Mouse (Mus musculus): Measurements from ENCODE around the gene Zfp385c. TPM values are rescaled to one million over a fixed set of nuclear protein-coding genes. Genes with fewer than 3 reads are reported as not detected.

Zfp385c gene
- polyA plus RNA-seq, 1 experiment from 2014 or later = not detected

- Histone ChIP-seq H3K4me2 (no peak overlapping the region), H3K36me3 (replicated peaks) (peaks cover 40% of the 10 kb centered on the region), H3K4me3 (replicated peaks) (no peak overlapping the region), H3K27me3 (no peaks in the 10 kb centered on the region), H3K9ac (no peak overlapping the region), H3K27ac (replicated peaks) (no peak overlapping the region), H3K4me1 (replicated peaks) (peaks cover 25% of the 10 kb centered on the region), H3K9me3 (replicated peaks) (no peaks in the 10 kb centered on the region)
- no peak for ATAC-seq (ENCODE audit: insufficient read depth)
- WGBS (ENCODE audit: insufficient replicate concordance) = 68% methylated on average over 8 of the region's 8 CpGs
Measured at GRCm38 (mm10) chr11:100577852-100578599, 114.2 kb downstream of the Zfp385c start.

Other genes starting within 250 kb of the Zfp385c start
- gene Klhl11, start 219.7 kb downstream of the Zfp385c start, polyA plus RNA-seq (2015; fragmentation: Nextera tagmentation; extraction: Ambion mirVana) = 1.6 and 2.2 TPM in 2 replicates
- 103 and 111 TPM in 2 replicates for gene Acly, start 164.5 kb downstream of the Zfp385c start, polyA plus RNA-seq (2015; fragmentation: Nextera tagmentation; extraction: Ambion mirVana)
- 0.07 and 0.14 TPM in 2 replicates for gene Ttc25, start 146.8 kb downstream of the Zfp385c start, polyA plus RNA-seq (2015; fragmentation: Nextera tagmentation; extraction: Ambion mirVana)
- gene Cnp, start 117.6 kb downstream of the Zfp385c start, polyA plus RNA-seq (2015; fragmentation: Nextera tagmentation; extraction: Ambion mirVana) = 14.2 and 15.1 TPM in 2 replicates
- 18.8 and 19.2 TPM in 2 replicates for gene Nkiras2, start 73.2 kb downstream of the Zfp385c start, polyA plus RNA-seq (2015; fragmentation: Nextera tagmentation; extraction: Ambion mirVana)
- 61.0 and 66.8 TPM in 2 replicates for gene Dnajc7, start 72.3 kb downstream of the Zfp385c start, polyA plus RNA-seq (2015; fragmentation: Nextera tagmentation; extraction: Ambion mirVana)
- 2.7 and 2.8 TPM in 2 replicates for gene Dhx58, start 11.8 kb upstream of the Zfp385c start, polyA plus RNA-seq (2015; fragmentation: Nextera tagmentation; extraction: Ambion mirVana)
- 13.2 and 14.1 TPM in 2 replicates for gene Kat2a, start 20.0 kb upstream of the Zfp385c start, polyA plus RNA-seq (2015; fragmentation: Nextera tagmentation; extraction: Ambion mirVana)
- gene Hspb9, start 21.4 kb upstream of the Zfp385c start, polyA plus RNA-seq (2015; fragmentation: Nextera tagmentation; extraction: Ambion mirVana) = 0.24 TPM in 1 of 2 replicates, not detected in the other
- gene Rab5c, start 45.8 kb upstream of the Zfp385c start, polyA plus RNA-seq (2015; fragmentation: Nextera tagmentation; extraction: Ambion mirVana) = 19.2 and 20.2 TPM in 2 replicates
- gene Kcnh4, start 67.5 kb upstream of the Zfp385c start, polyA plus RNA-seq (2015; fragmentation: Nextera tagmentation; extraction: Ambion mirVana) = not detected in 2 replicates
- not detected in 2 replicates for gene Hcrt, start 70.5 kb upstream of the Zfp385c start, polyA plus RNA-seq (2015; fragmentation: Nextera tagmentation; extraction: Ambion mirVana)
- 1.5 and 1.9 TPM in 2 replicates for gene Ghdc, start 78.5 kb upstream of the Zfp385c start, polyA plus RNA-seq (2015; fragmentation: Nextera tagmentation; extraction: Ambion mirVana)
- 20.6 and 22.5 TPM in 2 replicates for gene Stat5b, start 158.3 kb upstream of the Zfp385c start, polyA plus RNA-seq (2015; fragmentation: Nextera tagmentation; extraction: Ambion mirVana)
- gene Stat5a, start 166.9 kb upstream of the Zfp385c start, polyA plus RNA-seq (2015; fragmentation: Nextera tagmentation; extraction: Ambion mirVana) = 8.2 and 8.7 TPM in 2 replicates
- gene Stat3, start 247.1 kb upstream of the Zfp385c start, polyA plus RNA-seq (2015; fragmentation: Nextera tagmentation; extraction: Ambion mirVana) = 35.5 and 40.0 TPM in 2 replicates